Mouse (Mus musculus): ENCODE measurements at regions not wholly inside any gene's neighbourhood (a gene's known extent, or its start where the extent isn't known, plus 50 kb on each side); places are given as distances from the start of the nearest gene placed in this dataset.

DNA sequence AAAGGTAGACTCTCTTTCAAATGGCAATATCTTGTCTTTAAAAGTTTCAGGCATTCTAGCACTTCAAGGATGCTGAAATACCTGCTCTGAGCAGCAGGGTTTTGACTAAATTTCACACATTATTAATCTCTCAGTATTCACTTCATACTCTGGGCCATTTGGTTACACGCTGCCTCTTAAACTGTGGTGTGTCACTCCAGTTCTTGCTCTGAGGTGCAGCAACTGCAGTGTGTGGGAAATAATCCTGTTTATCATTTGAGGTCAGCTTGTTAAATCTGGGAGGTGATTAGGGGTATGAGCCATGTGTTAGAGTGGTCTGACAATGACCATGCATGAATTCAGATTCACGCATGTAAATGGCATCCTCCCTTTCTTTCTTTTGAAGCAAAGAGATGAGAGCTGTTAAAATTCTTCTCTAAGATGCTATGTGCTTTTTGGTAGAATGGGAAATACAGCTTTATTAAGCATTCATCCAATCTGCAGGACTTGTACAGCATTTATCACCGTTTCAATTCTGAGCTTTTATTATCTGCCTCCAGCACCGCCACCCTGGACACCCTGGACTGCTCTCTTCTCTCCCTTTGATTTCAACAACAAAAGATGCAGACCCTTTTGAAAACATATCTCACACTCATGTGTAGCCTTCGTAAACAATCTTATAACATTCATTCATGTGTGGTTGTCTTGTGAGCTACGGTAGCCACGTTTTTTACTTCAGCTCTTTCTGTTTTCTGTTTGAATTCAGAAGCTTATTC lies 362.4 kb upstream of the Gm38303 start:
- intact Hi-C loops (cut with DNase I), result no loop called here
- DNase-seq (ENCODE audit: low spot score in 2 of 2), result no peak

DNA sequence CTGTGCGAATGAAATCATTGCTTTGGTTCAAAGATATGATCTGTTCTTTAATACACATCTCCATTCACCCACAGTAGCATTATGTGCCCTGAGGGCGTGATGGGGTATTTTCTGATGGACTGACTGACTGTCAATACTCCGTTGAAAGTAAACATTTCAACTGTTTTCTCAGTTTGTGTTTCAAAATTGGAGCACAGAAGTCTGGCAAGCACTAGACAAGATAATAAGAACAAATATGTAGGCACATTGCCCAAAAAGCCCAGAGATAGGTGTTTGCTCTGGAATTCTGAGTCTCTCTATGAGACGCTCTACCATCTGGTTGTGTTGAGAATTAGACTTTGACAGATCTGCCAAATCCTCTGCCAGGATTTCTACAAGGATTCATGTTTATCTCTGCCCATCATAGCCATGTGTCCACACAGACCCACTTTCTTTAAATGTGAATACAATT lies 350.0 kb upstream of the Gm38303 start:
- intact Hi-C loops (cut with DNase I), result no loop called here

DNA sequence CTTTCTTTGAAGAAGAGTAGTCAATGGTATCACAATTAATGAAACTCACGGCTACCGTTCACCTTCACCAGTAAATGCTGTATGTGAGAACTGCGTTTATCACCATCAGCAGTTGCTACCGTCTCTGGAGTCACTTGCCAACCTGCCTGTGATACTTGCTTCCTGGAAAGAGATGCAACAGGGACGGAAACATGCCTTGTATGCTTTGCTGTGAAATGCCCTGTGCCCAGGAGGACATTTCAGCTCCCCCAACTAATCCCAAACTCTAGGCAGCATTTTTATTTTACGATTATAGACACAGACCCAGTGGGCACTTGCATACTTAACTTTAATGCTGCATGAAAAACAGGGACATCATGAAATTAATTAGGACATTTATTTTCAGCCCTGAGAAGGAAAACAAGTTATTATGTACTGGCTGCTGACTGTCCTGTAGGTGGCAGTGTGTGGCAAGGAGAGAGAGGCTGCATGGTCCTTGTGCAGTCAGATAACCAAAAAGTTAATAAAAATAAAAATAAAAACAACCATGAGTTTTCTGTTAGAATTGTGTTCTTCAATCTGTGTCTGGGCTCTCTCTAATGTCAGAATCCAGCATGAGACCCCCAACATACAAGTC lies 349.5 kb upstream of the Gm38303 start:
- intact Hi-C loops (cut with DNase I), result no loop called here
- DNase-seq (ENCODE audit: low spot score in 2 of 2), result peak; percentile 44 to 65

More for the DNA sequence above, 350.0 kb upstream of the Gm38303 start:
- peak; percentile 16 to 50 for DNase-seq (ENCODE audit: low spot score in 2 of 2)

DNA sequence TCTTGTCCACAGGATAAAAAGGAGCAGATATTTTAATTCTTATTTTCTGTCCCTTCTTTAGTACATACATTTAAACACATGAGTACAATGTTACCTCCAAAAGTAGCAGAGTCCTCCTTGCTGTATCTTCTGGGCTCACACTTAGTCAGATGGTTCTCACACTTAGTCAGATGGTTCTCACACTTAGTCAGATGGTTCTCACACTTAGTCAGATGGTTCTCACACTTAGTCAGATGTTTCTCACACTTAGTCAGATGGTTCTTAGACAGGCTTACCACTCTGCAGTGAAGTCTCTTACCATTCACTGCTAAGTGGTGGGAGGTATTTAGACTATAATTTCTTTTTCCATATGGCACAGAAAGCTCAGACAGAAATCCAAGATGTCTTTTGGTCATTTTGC lies 346.5 kb upstream of the Gm38303 start:
- intact Hi-C loops (cut with DNase I), result no loop called here
- no peak for DNase-seq (ENCODE audit: low spot score in 2 of 2)

DNA sequence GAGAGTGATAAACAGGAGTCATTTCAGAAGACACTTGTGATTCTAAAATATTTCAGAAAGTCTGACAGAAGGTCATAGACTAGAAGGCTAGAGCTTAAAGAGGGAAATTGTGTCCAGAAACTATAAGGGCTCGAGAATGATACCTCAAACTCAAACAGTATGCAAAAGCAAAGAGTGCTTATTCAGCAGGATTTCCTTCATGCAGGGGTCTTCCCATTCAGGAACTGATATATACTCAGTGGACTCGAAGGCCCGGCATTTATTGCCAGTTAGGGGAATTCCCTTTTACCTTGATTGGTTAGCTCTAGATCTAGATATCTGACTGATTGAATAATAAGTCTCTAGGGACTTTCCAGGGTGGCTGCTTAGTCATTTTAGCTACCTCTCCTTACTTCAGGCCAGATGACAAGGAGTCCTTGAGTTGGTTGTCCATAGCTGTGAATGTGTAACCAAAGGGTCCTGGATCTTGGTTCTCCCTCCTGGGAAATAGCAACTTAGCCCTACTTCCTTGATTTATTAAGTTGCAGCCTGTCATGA lies 312.6 kb upstream of the Gm38303 start:
- DNase-seq (ENCODE audit: low spot score in 2 of 2), result no peak
- intact Hi-C loops (cut with DNase I), result no loop called here

Measured in left cerebral cortex, postnatal 14 days (tissue).